Mouse (Mus musculus): Measurements from ENCODE around the gene Cybb. TPM values are rescaled to one million over a fixed set of nuclear protein-coding genes. Genes with fewer than 3 reads are reported as not detected.
"Not testable (repeated sequence)": the region's sequence is repeated elsewhere in the genome, so short reads cannot be mapped to it uniquely, and the experiment has no call there.

Cybb gene
- 6.0 and 7.6 TPM in 2 replicates for polyA plus RNA-seq (2015; fragmentation: Nextera tagmentation; extraction: Ambion mirVana)

DNA sequence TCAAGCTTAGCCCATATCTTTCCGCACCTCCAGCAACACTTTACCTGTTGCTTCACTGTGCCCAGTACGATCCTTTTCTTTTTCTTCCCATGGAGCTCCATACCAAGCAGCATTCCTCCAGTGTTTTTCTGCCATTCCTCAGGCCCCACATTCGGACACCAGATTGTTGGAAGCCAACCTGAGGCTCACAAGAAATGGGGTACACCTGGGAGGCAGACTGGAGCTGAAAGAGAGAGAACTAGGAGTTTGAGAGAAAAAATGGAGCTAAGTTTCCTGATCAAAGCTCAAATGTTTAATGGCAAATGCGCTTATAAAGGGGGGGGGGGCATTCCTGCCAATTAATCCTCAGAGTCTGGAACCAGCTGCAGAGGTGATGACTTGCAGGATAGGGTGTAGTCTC lies at the start of gene Cybb:
TSS of gene Cybb (minus strand) at position 101 of the 400 bp plus-strand sequence.
- WGBS, result 79% methylated on average over 4 of the region's 4 CpGs
- no peak within 1 kb of the TSS for H3K4me3 ChIP-seq (replicated peaks; ENCODE audit: low read length)
- no peaks in the 10 kb centered on the region for H3K9me3 ChIP-seq (replicated peaks; ENCODE audit: control insufficient read depth, low read length)
- H3K4me1 ChIP-seq (ENCODE audit: control insufficient read depth, insufficient read depth, low read length), result no peaks in the 10 kb centered on the region
- no peaks in the 10 kb centered on the region for H3K36me3 ChIP-seq (ENCODE audit: control insufficient read depth, insufficient read depth, low read length)
- no peak for ATAC-seq (ENCODE audit: insufficient read depth, low FRiP score)
- H3K9ac ChIP-seq (ENCODE audit: low read length), result no peak within 1 kb of the TSS
- no peak within 1 kb of the TSS for H3K27ac ChIP-seq (ENCODE audit: low read length)
- no peaks in the 10 kb centered on the region for H3K27me3 ChIP-seq (ENCODE audit: control insufficient read depth, insufficient read depth, low read length)
- H3K4me2 ChIP-seq (ENCODE audit: low read depth, low read length), result no peak within 1 kb of the TSS

DNA sequence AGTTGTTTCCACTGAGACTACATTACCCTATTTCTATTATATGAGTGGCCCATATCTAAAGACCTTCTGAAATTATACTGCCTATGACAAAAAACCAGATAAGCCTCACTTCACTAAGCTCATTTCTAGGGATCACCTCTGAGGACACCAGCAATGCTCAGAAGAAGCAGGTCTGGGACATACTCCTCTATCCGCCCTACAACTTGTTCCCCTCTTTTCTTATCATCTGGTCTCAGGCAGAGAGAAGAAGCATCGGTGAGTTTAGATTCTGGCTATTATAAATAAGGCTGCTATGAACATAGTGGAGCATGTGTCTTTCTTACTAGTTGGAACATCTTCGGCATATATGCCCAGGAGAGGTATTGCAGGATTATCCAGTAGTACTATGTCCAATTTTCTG lies 49.3 kb upstream of the Cybb start:
- H3K4me3 ChIP-seq (replicated peaks; ENCODE audit: low read length), result no peak overlapping the region
- no peaks in the 10 kb centered on the region for H3K4me1 ChIP-seq (ENCODE audit: control insufficient read depth, insufficient read depth, low read length)
- no peak overlapping the region for H3K27ac ChIP-seq (ENCODE audit: low read length)
- H3K4me2 ChIP-seq (ENCODE audit: low read depth, low read length), result no peak overlapping the region
- ATAC-seq (ENCODE audit: insufficient read depth, low FRiP score), result no peak
- no peak overlapping the region for H3K9ac ChIP-seq (ENCODE audit: low read length)
- H3K9me3 ChIP-seq (replicated peaks; ENCODE audit: control insufficient read depth, low read length), result no peaks in the 10 kb centered on the region
- no peaks in the 10 kb centered on the region for H3K27me3 ChIP-seq (ENCODE audit: control insufficient read depth, insufficient read depth, low read length)
- WGBS, result 92% methylated on average over 3 of the region's 3 CpGs
- no peaks in the 10 kb centered on the region for H3K36me3 ChIP-seq (ENCODE audit: control insufficient read depth, insufficient read depth, low read length)

DNA sequence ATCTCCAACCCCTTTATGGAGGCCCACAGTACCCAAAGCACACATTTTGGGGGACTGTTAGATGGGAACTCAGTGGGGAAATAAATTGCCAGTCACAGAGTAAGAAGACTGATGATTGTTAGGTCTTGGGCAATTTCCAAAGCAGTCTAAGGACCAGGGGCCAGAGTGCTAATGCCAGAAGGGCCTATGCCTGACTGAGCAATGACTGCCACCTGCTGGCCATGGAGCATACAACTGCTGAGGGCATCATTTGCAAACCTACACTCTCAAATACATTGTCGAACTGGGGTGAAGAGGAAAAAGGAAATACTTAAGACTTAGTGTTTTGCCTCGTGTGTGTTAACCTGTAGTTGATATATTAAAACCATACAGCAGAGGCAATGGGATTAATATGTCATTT lies 32.4 kb upstream of the Cybb start:
- H3K9me3 ChIP-seq (replicated peaks; ENCODE audit: control insufficient read depth, low read length); ATAC-seq (ENCODE audit: insufficient read depth, low FRiP score); H3K4me3 ChIP-seq (replicated peaks; ENCODE audit: low read length); H3K27ac ChIP-seq (ENCODE audit: low read length); H3K27me3 ChIP-seq (ENCODE audit: control insufficient read depth, insufficient read depth, low read length); H3K4me2 ChIP-seq (ENCODE audit: low read depth, low read length); H3K36me3 ChIP-seq (ENCODE audit: control insufficient read depth, insufficient read depth, low read length); H3K4me1 ChIP-seq (ENCODE audit: control insufficient read depth, insufficient read depth, low read length); H3K9ac ChIP-seq (ENCODE audit: low read length): not testable (repeated sequence)
- 25% methylated on average over 2 of the region's 2 CpGs for WGBS

DNA sequence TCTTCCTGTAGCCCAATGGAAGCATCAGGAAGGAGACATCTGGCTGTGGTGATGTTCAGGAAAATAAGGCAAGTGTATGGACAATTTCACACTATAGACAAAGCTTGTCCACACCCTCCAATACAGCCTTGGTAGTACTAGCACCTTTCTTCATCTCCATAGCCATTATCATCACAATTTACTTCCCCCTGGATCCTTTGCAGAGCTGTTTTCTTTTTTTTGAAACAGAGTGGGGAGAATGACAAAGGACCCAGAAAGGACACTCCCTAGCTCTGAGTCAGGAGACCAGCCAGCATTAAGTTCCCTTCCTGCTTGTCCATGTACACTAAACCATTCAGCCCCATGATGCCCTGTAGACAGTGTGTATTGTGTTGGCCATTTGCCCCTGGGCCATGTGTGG lies 30.0 kb upstream of the Cybb start:
- H3K4me1 ChIP-seq (ENCODE audit: control insufficient read depth, insufficient read depth, low read length); H3K9ac ChIP-seq (ENCODE audit: low read length); H3K9me3 ChIP-seq (replicated peaks; ENCODE audit: control insufficient read depth, low read length); H3K4me3 ChIP-seq (replicated peaks; ENCODE audit: low read length); H3K36me3 ChIP-seq (ENCODE audit: control insufficient read depth, insufficient read depth, low read length); H3K27me3 ChIP-seq (ENCODE audit: control insufficient read depth, insufficient read depth, low read length); H3K4me2 ChIP-seq (ENCODE audit: low read depth, low read length); H3K27ac ChIP-seq (ENCODE audit: low read length); ATAC-seq (ENCODE audit: insufficient read depth, low FRiP score): not testable (repeated sequence)

DNA sequence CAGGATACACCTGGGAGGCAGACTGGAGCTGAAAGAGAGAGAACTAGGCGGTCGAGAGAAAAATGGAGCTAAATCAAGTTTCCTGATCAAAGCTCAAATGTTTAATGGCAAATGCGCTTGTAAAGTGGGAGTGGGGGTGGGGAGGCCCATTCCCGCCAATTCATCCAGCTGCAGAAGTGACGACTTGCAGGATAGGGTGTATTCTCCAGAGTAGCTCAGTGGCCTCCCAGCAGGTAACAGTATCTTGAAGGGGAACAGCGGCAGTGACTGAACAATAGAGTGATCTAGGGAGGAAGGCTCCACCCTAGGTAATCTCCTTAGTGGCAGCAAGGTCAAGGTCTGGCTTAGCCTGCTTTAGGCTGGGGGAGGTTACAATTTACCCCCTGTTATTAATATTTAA lies 12.5 kb downstream of the Cybb start:
- not testable (repeated sequence) for H3K27me3 ChIP-seq (ENCODE audit: control insufficient read depth, insufficient read depth, low read length); H3K4me2 ChIP-seq (ENCODE audit: low read depth, low read length); ATAC-seq (ENCODE audit: insufficient read depth, low FRiP score); H3K9me3 ChIP-seq (replicated peaks; ENCODE audit: control insufficient read depth, low read length); H3K9ac ChIP-seq (ENCODE audit: low read length); H3K4me3 ChIP-seq (replicated peaks; ENCODE audit: low read length); H3K27ac ChIP-seq (ENCODE audit: low read length); H3K36me3 ChIP-seq (ENCODE audit: control insufficient read depth, insufficient read depth, low read length); H3K4me1 ChIP-seq (ENCODE audit: control insufficient read depth, insufficient read depth, low read length)
- 83% methylated on average over 6 of the region's 6 CpGs for WGBS

DNA sequence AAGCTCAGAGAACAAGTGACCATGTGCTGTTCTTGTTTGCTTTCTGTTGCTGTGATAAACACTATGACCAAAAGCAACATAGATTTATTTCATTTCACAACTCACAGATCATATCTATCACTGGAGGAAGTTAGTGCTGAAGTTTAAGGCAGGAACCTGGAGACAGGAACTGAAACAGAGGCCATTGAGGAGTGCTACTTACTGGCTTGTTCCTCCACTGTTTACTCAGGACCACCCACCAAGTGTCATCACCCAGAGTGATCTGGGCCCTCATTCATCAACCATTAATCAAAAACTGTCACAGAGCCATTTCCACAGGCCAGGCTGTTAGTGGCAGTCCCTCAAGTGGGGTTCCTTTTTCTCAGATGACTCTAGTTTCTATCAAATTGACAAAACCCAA lies 13.1 kb downstream of the Cybb start:
- Histone ChIP-seq H3K4me3 (replicated peaks; ENCODE audit: low read length) (no peak overlapping the region), H3K4me2 (ENCODE audit: low read depth, low read length) (no peak overlapping the region), H3K9ac (ENCODE audit: low read length) (no peak overlapping the region), H3K27me3 (ENCODE audit: control insufficient read depth, insufficient read depth, low read length) (no peaks in the 10 kb centered on the region), H3K4me1 (ENCODE audit: control insufficient read depth, insufficient read depth, low read length) (no peaks in the 10 kb centered on the region), H3K27ac (ENCODE audit: low read length) (no peak overlapping the region), H3K36me3 (ENCODE audit: control insufficient read depth, insufficient read depth, low read length) (no peaks in the 10 kb centered on the region), H3K9me3 (replicated peaks; ENCODE audit: control insufficient read depth, low read length) (no peaks in the 10 kb centered on the region)
- no peak for ATAC-seq (ENCODE audit: insufficient read depth, low FRiP score)

DNA sequence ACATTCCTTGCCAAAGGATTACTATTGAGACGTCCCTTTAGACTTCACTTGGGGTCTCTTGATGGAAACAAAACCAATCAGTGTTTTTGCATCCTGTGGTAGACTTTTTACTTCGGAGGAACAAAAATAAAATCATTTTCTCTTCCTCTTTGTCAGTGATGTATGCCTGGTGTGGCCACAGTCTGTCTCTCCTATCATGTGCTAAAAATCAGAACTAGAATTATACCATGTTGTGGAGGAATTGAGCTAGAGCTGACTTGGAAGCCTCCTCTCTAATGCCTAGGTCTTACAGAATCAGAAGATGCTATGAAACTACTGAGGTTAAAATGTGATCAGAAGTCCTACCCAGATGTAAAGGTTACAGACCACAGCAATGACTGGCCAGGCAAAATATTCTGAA lies 13.8 kb downstream of the Cybb start:
- Histone ChIP-seq H3K4me1 (ENCODE audit: control insufficient read depth, insufficient read depth, low read length) (no peaks in the 10 kb centered on the region), H3K9me3 (replicated peaks; ENCODE audit: control insufficient read depth, low read length) (no peaks in the 10 kb centered on the region), H3K27me3 (ENCODE audit: control insufficient read depth, insufficient read depth, low read length) (no peaks in the 10 kb centered on the region), H3K4me2 (ENCODE audit: low read depth, low read length) (no peak overlapping the region), H3K4me3 (replicated peaks; ENCODE audit: low read length) (no peak overlapping the region), H3K9ac (ENCODE audit: low read length) (no peak overlapping the region), H3K36me3 (ENCODE audit: control insufficient read depth, insufficient read depth, low read length) (no peaks in the 10 kb centered on the region), H3K27ac (ENCODE audit: low read length) (no peak overlapping the region)
- ATAC-seq (ENCODE audit: insufficient read depth, low FRiP score), result no peak
- WGBS, result 67% methylated on average over 2 of the region's 2 CpGs

DNA sequence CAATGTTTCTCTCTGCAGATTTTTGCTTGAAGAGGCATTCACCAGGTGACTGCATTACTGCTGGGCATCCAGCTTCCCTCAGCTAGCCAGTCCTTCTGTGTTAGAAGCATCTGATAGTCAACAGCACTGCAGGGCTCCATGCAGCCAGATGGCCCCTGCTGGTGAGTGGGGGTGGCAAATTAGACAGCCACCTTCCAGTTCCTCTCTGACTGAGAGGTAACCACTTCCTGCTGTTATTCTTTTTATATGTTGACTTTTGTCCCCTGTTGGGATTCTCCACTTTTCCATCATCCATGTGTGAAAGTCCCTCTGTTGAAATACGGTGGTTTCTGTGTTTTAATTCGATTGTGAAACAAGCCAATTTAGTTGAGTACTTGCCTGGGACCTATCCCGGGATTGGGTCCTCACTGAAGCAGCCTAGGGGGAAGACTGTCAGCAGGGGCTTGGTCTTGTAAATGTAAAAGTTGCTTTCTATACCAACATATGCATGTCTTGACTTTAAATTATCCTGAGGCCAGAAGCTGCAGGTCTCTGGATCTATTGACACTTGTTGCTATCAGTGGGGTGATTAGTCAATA lies 16.7 kb downstream of the Cybb start:
- no peaks in the 10 kb centered on the region for H3K4me1 ChIP-seq (ENCODE audit: control insufficient read depth, insufficient read depth, low read length)
- no peaks in the 10 kb centered on the region for H3K27me3 ChIP-seq (ENCODE audit: control insufficient read depth, insufficient read depth, low read length)
- H3K9ac ChIP-seq (ENCODE audit: low read length), result no peak overlapping the region
- H3K36me3 ChIP-seq (ENCODE audit: control insufficient read depth, insufficient read depth, low read length), result no peaks in the 10 kb centered on the region
- H3K27ac ChIP-seq (ENCODE audit: low read length), result no peak overlapping the region
- no peaks in the 10 kb centered on the region for H3K9me3 ChIP-seq (replicated peaks; ENCODE audit: control insufficient read depth, low read length)
- no peak overlapping the region for H3K4me2 ChIP-seq (ENCODE audit: low read depth, low read length)
- H3K4me3 ChIP-seq (replicated peaks; ENCODE audit: low read length), result no peak overlapping the region
- no peak for ATAC-seq (ENCODE audit: insufficient read depth, low FRiP score)
- 56% methylated on average over 3 of the region's 3 CpGs for WGBS

DNA sequence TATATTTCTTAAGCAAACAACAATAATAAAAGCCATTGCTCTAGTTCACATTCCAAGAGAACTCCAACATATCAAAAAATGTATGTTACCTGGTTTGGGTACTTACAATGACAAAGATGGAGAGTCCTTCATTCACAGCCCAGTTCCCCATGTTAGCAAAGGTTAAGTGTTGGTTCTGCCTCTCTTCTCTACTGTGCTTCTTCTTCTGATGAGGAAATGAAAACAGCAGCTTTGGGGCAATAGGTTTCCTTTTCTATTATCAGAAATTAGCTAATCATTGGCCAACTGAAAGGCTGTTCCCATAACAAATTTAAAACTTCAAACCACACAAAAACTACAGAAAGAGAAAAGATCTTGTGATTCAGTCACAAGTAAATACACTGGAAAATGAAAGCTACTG lies 18.5 kb downstream of the Cybb start:
- Histone ChIP-seq H3K4me2 (ENCODE audit: low read depth, low read length) (no peak overlapping the region), H3K36me3 (ENCODE audit: control insufficient read depth, insufficient read depth, low read length) (no peaks in the 10 kb centered on the region), H3K9ac (ENCODE audit: low read length) (no peak overlapping the region), H3K9me3 (replicated peaks; ENCODE audit: control insufficient read depth, low read length) (no peaks in the 10 kb centered on the region), H3K4me3 (replicated peaks; ENCODE audit: low read length) (no peak overlapping the region), H3K27me3 (ENCODE audit: control insufficient read depth, insufficient read depth, low read length) (no peaks in the 10 kb centered on the region), H3K4me1 (ENCODE audit: control insufficient read depth, insufficient read depth, low read length) (no peaks in the 10 kb centered on the region), H3K27ac (ENCODE audit: low read length) (no peak overlapping the region)
- ATAC-seq (ENCODE audit: insufficient read depth, low FRiP score), result no peak

DNA sequence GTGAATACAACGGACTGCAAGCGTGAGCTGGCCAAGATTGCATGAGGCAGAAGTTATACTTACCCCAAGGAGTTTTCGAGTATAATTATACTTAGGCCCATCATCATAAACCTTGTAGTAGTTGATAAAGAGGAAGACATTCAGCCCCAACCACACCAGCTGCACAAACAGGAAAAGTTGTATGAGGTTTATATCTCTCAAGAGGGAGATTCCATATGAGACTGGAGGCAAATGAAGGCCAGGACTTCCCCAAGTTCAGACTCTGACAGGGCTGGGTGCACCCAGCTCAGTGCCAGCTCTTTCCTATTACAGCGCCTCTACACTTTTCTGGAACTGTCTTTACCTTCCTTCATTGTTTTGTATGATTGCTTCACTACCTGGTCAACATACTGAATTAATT lies 20.6 kb downstream of the Cybb start:
- H3K27ac ChIP-seq (ENCODE audit: low read length), result no peak overlapping the region
- no peak for ATAC-seq (ENCODE audit: insufficient read depth, low FRiP score)
- 86% methylated on average over 4 of the region's 4 CpGs for WGBS
- no peaks in the 10 kb centered on the region for H3K4me1 ChIP-seq (ENCODE audit: control insufficient read depth, insufficient read depth, low read length)
- no peaks in the 10 kb centered on the region for H3K9me3 ChIP-seq (replicated peaks; ENCODE audit: control insufficient read depth, low read length)
- H3K9ac ChIP-seq (ENCODE audit: low read length), result no peak overlapping the region
- no peak overlapping the region for H3K4me3 ChIP-seq (replicated peaks; ENCODE audit: low read length)
- H3K4me2 ChIP-seq (ENCODE audit: low read depth, low read length), result no peak overlapping the region
- H3K27me3 ChIP-seq (ENCODE audit: control insufficient read depth, insufficient read depth, low read length), result no peaks in the 10 kb centered on the region
- no peaks in the 10 kb centered on the region for H3K36me3 ChIP-seq (ENCODE audit: control insufficient read depth, insufficient read depth, low read length)

Measured in stomach, embryonic 16.5 days (tissue).